Mouse (Mus musculus): Measurements from ENCODE around the gene Slc30a4. TPM values are rescaled to one million over a fixed set of nuclear protein-coding genes. Genes with fewer than 3 reads are reported as not detected.

Gene Slc30a4
- polyA plus RNA-seq, 1 experiment from 2014 or later: 6.6 TPM

GRCm38 (mm10) chr2:122711911-122712310 is 9.4 kb upstream of the Slc30a4 start:
- H3K36me3 ChIP-seq: no peaks in the 10 kb centered on the region
- H3K4me3 ChIP-seq: no peak overlapping the region
- 79% methylated on average over 3 of the region's 3 CpGs for WGBS
- H3K27me3 ChIP-seq: no peaks in the 10 kb centered on the region
- H3K9ac ChIP-seq: no peak overlapping the region
- H3K4me2 ChIP-seq: no peak overlapping the region
- no peaks in the 10 kb centered on the region for H3K4me1 ChIP-seq (replicated peaks)
- H3K27ac ChIP-seq (replicated peaks): no peak overlapping the region
- H3K9me3 ChIP-seq: no peaks in the 10 kb centered on the region
- ATAC-seq (ENCODE audit: low read depth): no peak

GRCm38 (mm10) chr2:122709156-122709555 is 6.7 kb upstream of the Slc30a4 start:
- ATAC-seq (ENCODE audit: low read depth): no peak
- Histone ChIP-seq H3K9me3 (no peaks in the 10 kb centered on the region), H3K4me2 (no peak overlapping the region), H3K36me3 (no peaks in the 10 kb centered on the region), H3K27ac (replicated peaks) (no peak overlapping the region), H3K9ac (no peak overlapping the region), H3K27me3 (peaks cover 3% of the 10 kb centered on the region; the same call in 1 of the 2 replicates), H3K4me3 (no peak overlapping the region), H3K4me1 (replicated peaks) (no peaks in the 10 kb centered on the region)
- WGBS: 77% methylated on average over 1 of the region's 1 CpGs

- ATAC-seq (ENCODE audit: low read depth): no peak
- Histone ChIP-seq H3K9ac (no peak overlapping the region), H3K9me3 (no peaks in the 10 kb centered on the region), H3K27ac (replicated peaks) (no peak overlapping the region), H3K27me3 (peaks cover 3% of the 10 kb centered on the region; the same call in 1 of the 2 replicates), H3K4me1 (replicated peaks) (peaks cover 2% of the 10 kb centered on the region; the same call in 1 of the 2 replicates), H3K36me3 (no peaks in the 10 kb centered on the region), H3K4me2 (no peak overlapping the region), H3K4me3 (no peak overlapping the region)
- 72% methylated on average over 3 of the region's 3 CpGs for WGBS
Measured at GRCm38 (mm10) chr2:122708080-122708479, 5.6 kb upstream of the Slc30a4 start.

GRCm38 (mm10) chr2:122704572-122704971 is 2.1 kb upstream of the Slc30a4 start:
- no peak overlapping the region for H3K27ac ChIP-seq (replicated peaks)
- no peak for ATAC-seq (ENCODE audit: low read depth)
- H3K4me1 ChIP-seq (replicated peaks): peaks cover 24% of the 10 kb centered on the region
- no peak overlapping the region for H3K4me3 ChIP-seq
- no peaks in the 10 kb centered on the region for H3K9me3 ChIP-seq
- H3K36me3 ChIP-seq: no peaks in the 10 kb centered on the region
- WGBS: 88% methylated on average over 2 of the region's 2 CpGs
- H3K4me2 ChIP-seq: no peak overlapping the region
- H3K27me3 ChIP-seq: peaks cover 3% of the 10 kb centered on the region; the same call in 1 of the 2 replicates
- H3K9ac ChIP-seq: no peak overlapping the region

GRCm38 (mm10) chr2:122701871-122702180 is 637 bp downstream of the Slc30a4 start:
- under 1% methylated on average over 15 of the region's 15 CpGs for WGBS
- H3K27me3 ChIP-seq: peaks cover 3% of the 10 kb centered on the region; the same call in 1 of the 2 replicates
- no peak for ATAC-seq (ENCODE audit: low read depth)
- no peaks in the 10 kb centered on the region for H3K36me3 ChIP-seq
- no peaks in the 10 kb centered on the region for H3K9me3 ChIP-seq
- peaks cover 28% of the 10 kb centered on the region for H3K4me1 ChIP-seq (replicated peaks)
- H3K4me3 ChIP-seq: peak overlapping the region; percentile 72
- peak overlapping the region; percentile 92 for H3K4me2 ChIP-seq
- H3K9ac ChIP-seq: peak overlapping the region; percentile 86
- no peak overlapping the region for H3K27ac ChIP-seq (replicated peaks)

GRCm38 (mm10) chr2:122701012-122701411 is 1.5 kb downstream of the Slc30a4 start:
- peak overlapping the region; percentile 92 for H3K4me2 ChIP-seq
- H3K9ac ChIP-seq: peak overlapping the region; percentile 86
- no peaks in the 10 kb centered on the region for H3K36me3 ChIP-seq
- H3K27me3 ChIP-seq: no peaks in the 10 kb centered on the region
- H3K4me3 ChIP-seq: peak overlapping the region; percentile 72
- 70% methylated on average over 8 of the region's 8 CpGs for WGBS
- H3K27ac ChIP-seq (replicated peaks): no peak overlapping the region
- no peaks in the 10 kb centered on the region for H3K9me3 ChIP-seq
- no peak for ATAC-seq (ENCODE audit: low read depth)
- H3K4me1 ChIP-seq (replicated peaks): peaks cover 28% of the 10 kb centered on the region

GRCm38 (mm10) chr2:122697526-122697925 is 4.9 kb downstream of the Slc30a4 start:
- ATAC-seq (ENCODE audit: low read depth): no peak
- Histone ChIP-seq H3K4me1 (replicated peaks) (peaks cover 24% of the 10 kb centered on the region), H3K9me3 (no peaks in the 10 kb centered on the region), H3K36me3 (no peaks in the 10 kb centered on the region), H3K4me2 (no peak overlapping the region), H3K27me3 (no peaks in the 10 kb centered on the region), H3K27ac (replicated peaks) (no peak overlapping the region), H3K4me3 (no peak overlapping the region), H3K9ac (no peak overlapping the region)
- 78% methylated on average over 2 of the region's 2 CpGs for WGBS

GRCm38 (mm10) chr2:122686665-122687064 is 15.8 kb downstream of the Slc30a4 start:
- H3K27ac ChIP-seq (replicated peaks): no peak overlapping the region
- peaks cover 15% of the 10 kb centered on the region for H3K36me3 ChIP-seq
- no peak overlapping the region for H3K4me2 ChIP-seq
- 80% methylated on average over 6 of the region's 6 CpGs for WGBS
- no peaks in the 10 kb centered on the region for H3K27me3 ChIP-seq
- H3K9me3 ChIP-seq: peaks cover 6% of the 10 kb centered on the region
- no peak overlapping the region for H3K9ac ChIP-seq
- H3K4me3 ChIP-seq: no peak overlapping the region
- ATAC-seq (ENCODE audit: low read depth): no peak
- H3K4me1 ChIP-seq (replicated peaks): no peaks in the 10 kb centered on the region

GRCm38 (mm10) chr2:122683641-122684040 is 18.8 kb downstream of the Slc30a4 start:
- Histone ChIP-seq H3K4me1 (replicated peaks) (no peaks in the 10 kb centered on the region), H3K9me3 (peaks cover 13% of the 10 kb centered on the region), H3K9ac (no peak overlapping the region), H3K4me2 (no peak overlapping the region), H3K27ac (replicated peaks) (no peak overlapping the region), H3K4me3 (no peak overlapping the region), H3K36me3 (peaks cover 16% of the 10 kb centered on the region), H3K27me3 (no peaks in the 10 kb centered on the region)
- WGBS: 64% methylated on average over 1 of the region's 1 CpGs
- peak; percentile 56; the same call in 1 of the 2 replicates for ATAC-seq (ENCODE audit: low read depth)

GRCm38 (mm10) chr2:122682520-122682919 is 19.9 kb downstream of the Slc30a4 start:
- Histone ChIP-seq H3K4me1 (replicated peaks) (no peaks in the 10 kb centered on the region), H3K27me3 (no peaks in the 10 kb centered on the region)

GRCm38 (mm10) chr2:122681379-122682137 is 20.9 kb downstream of the Slc30a4 start:
- peak; percentile 23; the same call in 1 of the 2 replicates for ATAC-seq (ENCODE audit: low read depth)
- H3K9ac ChIP-seq: no peak overlapping the region
- no peaks in the 10 kb centered on the region for H3K27me3 ChIP-seq
- H3K4me1 ChIP-seq (replicated peaks): no peaks in the 10 kb centered on the region
- no peak overlapping the region for H3K27ac ChIP-seq (replicated peaks)
- no peak overlapping the region for H3K4me3 ChIP-seq
- no peak overlapping the region for H3K4me2 ChIP-seq
- 88% methylated on average over 5 of the region's 5 CpGs for WGBS
- H3K36me3 ChIP-seq: peaks cover 9% of the 10 kb centered on the region
- H3K9me3 ChIP-seq: peaks cover 13% of the 10 kb centered on the region

More at GRCm38 (mm10) chr2:122682520-122682919, 19.9 kb downstream of the Slc30a4 start:
- ATAC-seq (ENCODE audit: low read depth): no peak
- H3K9ac ChIP-seq: no peak overlapping the region
- peaks cover 13% of the 10 kb centered on the region for H3K9me3 ChIP-seq
- 59% methylated on average over 2 of the region's 2 CpGs for WGBS
- no peak overlapping the region for H3K4me2 ChIP-seq
- peaks cover 12% of the 10 kb centered on the region for H3K36me3 ChIP-seq
- no peak overlapping the region for H3K27ac ChIP-seq (replicated peaks)
- H3K4me3 ChIP-seq: no peak overlapping the region

- Histone ChIP-seq H3K27ac (replicated peaks) (no peak overlapping the region), H3K9ac (no peak overlapping the region), H3K4me1 (replicated peaks) (0 out of 2 replicates have a peak, but pooled peaks cover 3% of the 10 kb centered on the region), H3K9me3 (no peaks in the 10 kb centered on the region), H3K27me3 (no peaks in the 10 kb centered on the region), H3K4me2 (no peak overlapping the region), H3K4me3 (no peak overlapping the region), H3K36me3 (no peaks in the 10 kb centered on the region)
- ATAC-seq (ENCODE audit: low read depth): no peak
- WGBS: 86% methylated on average over 2 of the region's 2 CpGs
Measured at GRCm38 (mm10) chr2:122675126-122675525, 27.3 kb downstream of the Slc30a4 start.

GRCm38 (mm10) chr2:122672841-122673240 is 29.6 kb downstream of the Slc30a4 start:
- H3K27me3 ChIP-seq: no peaks in the 10 kb centered on the region
- H3K9me3 ChIP-seq: no peaks in the 10 kb centered on the region
- no peak overlapping the region for H3K9ac ChIP-seq
- ATAC-seq (ENCODE audit: low read depth): no peak
- no peaks in the 10 kb centered on the region for H3K36me3 ChIP-seq
- 71% methylated on average over 5 of the region's 5 CpGs for WGBS
- no peak overlapping the region for H3K4me2 ChIP-seq
- H3K4me3 ChIP-seq: no peak overlapping the region
- H3K4me1 ChIP-seq (replicated peaks): 0 out of 2 replicates have a peak, but pooled peaks cover 3% of the 10 kb centered on the region
- H3K27ac ChIP-seq (replicated peaks): no peak overlapping the region
